9 mouse cellular contexts compared by ENCODE assay signal in genomic region chr9:45911673-45912072, GRCm38 (mm10). TPM values are rescaled to one million over a fixed set of nuclear protein-coding genes. Genes with fewer than 3 reads are reported as not detected.
DNase-seq lines count a peak whose midpoint lies in the region; ATAC-seq and TF ChIP-seq lines count a peak whose summit lies in the region.
"Had no signal": no experiment of that assay in that cellular context is flagged by ENCODE, and none has a peak within 500 bp of the region (broad histone marks: within the 10 kb centered on the region; RNA-seq: fewer than 3 reads in every experiment).

No protein-coding gene starts in this region.

- H3K9ac ChIP-seq in kidney, embryonic 15.5 days, result no peak overlapping the region
- no peak overlapping the region for H3K9ac ChIP-seq in kidney, postnatal 0 days (ENCODE audit: low read depth, low read length)
- H3K9ac ChIP-seq in forebrain, embryonic 15.5 days (replicated peaks), result no peak overlapping the region
- H3K9ac ChIP-seq: stomach, embryonic 15.5 days had no signal

- H3K4me2 ChIP-seq in kidney, embryonic 15.5 days, result no peak overlapping the region
- no peak overlapping the region for H3K4me2 ChIP-seq in kidney, postnatal 0 days (ENCODE audit: low read length)
- H3K4me2 ChIP-seq in forebrain, embryonic 15.5 days (replicated peaks), result no peak overlapping the region
- H3K4me2 ChIP-seq: stomach, embryonic 15.5 days had no signal

- no peaks in the 10 kb centered on the region for H3K27me3 ChIP-seq in kidney, embryonic 15.5 days
- H3K27me3 ChIP-seq in kidney, postnatal 0 days (ENCODE audit: insufficient read depth, low read length), result no peaks in the 10 kb centered on the region
- no peaks in the 10 kb centered on the region for H3K27me3 ChIP-seq in forebrain, embryonic 15.5 days
- H3K27me3 ChIP-seq: stomach, embryonic 15.5 days had no signal

- H3K9me3 ChIP-seq in kidney, embryonic 15.5 days (replicated peaks), result no peaks in the 10 kb centered on the region
- H3K9me3 ChIP-seq in kidney, postnatal 0 days (replicated peaks; ENCODE audit: low read length), result no peaks in the 10 kb centered on the region
- H3K9me3 ChIP-seq in forebrain, embryonic 15.5 days, result no peaks in the 10 kb centered on the region
- H3K9me3 ChIP-seq: stomach, embryonic 15.5 days had no signal

- peaks cover 10% of the 10 kb centered on the region for H3K4me1 ChIP-seq in kidney, embryonic 15.5 days
- H3K4me1 ChIP-seq in kidney, postnatal 0 days (replicated peaks; ENCODE audit: insufficient read depth, low read length), result no peaks in the 10 kb centered on the region; the same call in 1 of the 2 replicates
- H3K4me1 ChIP-seq in forebrain, embryonic 15.5 days, result peaks cover 10% of the 10 kb centered on the region

- H3K27ac ChIP-seq in kidney, embryonic 15.5 days, result no peak overlapping the region
- no peak overlapping the region for H3K27ac ChIP-seq in kidney, postnatal 0 days
- H3K27ac ChIP-seq in forebrain, embryonic 15.5 days (replicated peaks), result no peak overlapping the region
- H3K27ac ChIP-seq: stomach, embryonic 15.5 days had no signal

- peak; percentile 73 for TF ChIP-seq CTCF in kidney, postnatal 0 days (IDR thresholded peaks at IDR 0.05; ENCODE audit: low read depth)

- H3K4me3 ChIP-seq in kidney, embryonic 15.5 days (replicated peaks), result no peak overlapping the region
- H3K4me3 ChIP-seq in kidney, postnatal 0 days (replicated peaks; ENCODE audit: low read depth, low read length), result no peak overlapping the region
- H3K4me3 ChIP-seq in forebrain, embryonic 15.5 days, result no peak overlapping the region
- H3K4me3 ChIP-seq: stomach, embryonic 15.5 days had no signal

- DNase-seq in kidney, adult 18-20 months, result peak; percentile 72
- peak; percentile 77 to 78 for DNase-seq in B cell, adult 2 months
- peak; percentile 44 for DNase-seq in ES-CJ7 (ENCODE audit: low read depth, low spot score)
- peak; percentile 53 for DNase-seq in kidney, postnatal 0 days (ENCODE audit: low spot score)

- H3K36me3 ChIP-seq in kidney, embryonic 15.5 days, result peaks cover 79% of the 10 kb centered on the region
- peaks cover 48% of the 10 kb centered on the region for H3K36me3 ChIP-seq in kidney, postnatal 0 days (ENCODE audit: insufficient read depth, low read length)
- H3K36me3 ChIP-seq in forebrain, embryonic 15.5 days, result peaks cover 74% of the 10 kb centered on the region

- WGBS in kidney, embryonic 15.5 days, result 81% methylated on average over 1 of the region's 1 CpGs
- 80% methylated on average over 1 of the region's 1 CpGs for WGBS in kidney, postnatal 0 days
- WGBS in forebrain, embryonic 15.5 days, result 68% methylated on average over 1 of the region's 1 CpGs

- no peak for ATAC-seq in kidney, embryonic 15.5 days (replicated peaks; ENCODE audit: low FRiP score)
- peak; percentile 62 for ATAC-seq in common myeloid progenitor, adult 5-6 weeks (replicated peaks; ENCODE audit: low read depth, poor library complexity, severe bottlenecking)
- no peak for ATAC-seq in kidney, postnatal 0 days (replicated peaks; ENCODE audit: low FRiP score, low read depth)
- ATAC-seq in neutrophil, adult 5-6 weeks (ENCODE audit: extremely low read depth, insufficient number of reproducible peaks, low FRiP score, poor library complexity, severe bottlenecking), result peak; percentile 47; the same call in 1 of the 2 replicates
- no peak for ATAC-seq in forebrain, embryonic 15.5 days (replicated peaks)

RNA-seq across cellular contexts. Expression of gene Rnf214, which starts 5.0 kb away (rescaled TPM):
- polyA plus RNA-seq in kidney, embryonic 15.5 days (2015; fragmentation: Nextera tagmentation; extraction: Ambion mirVana), result 57.4 and 62.3 TPM in 2 replicates
- 21.4 and 40.1 TPM in 2 replicates for total RNA-seq in common myeloid progenitor, adult 5-6 weeks (2017)
- 36.0 and 36.4 TPM in 2 replicates for polyA plus RNA-seq in kidney, postnatal 0 days (2015; fragmentation: Nextera tagmentation; extraction: Ambion mirVana)
- 48.1 and 50.2 TPM in 2 replicates for total RNA-seq in neutrophil, adult 5-6 weeks (2017)
- polyA plus RNA-seq in forebrain, embryonic 15.5 days (2015; fragmentation: Nextera tagmentation; extraction: Ambion mirVana), result 96.5 and 96.9 TPM in 2 replicates

RNA-seq across cellular contexts. Expression of gene Pcsk7, which starts 5.4 kb away (rescaled TPM):
- polyA plus RNA-seq in kidney, embryonic 15.5 days (2015; fragmentation: Nextera tagmentation; extraction: Ambion mirVana), result 19.4 and 22.0 TPM in 2 replicates
- 12.0 and 16.9 TPM in 2 replicates for total RNA-seq in common myeloid progenitor, adult 5-6 weeks (2017)
- 18.2 and 19.7 TPM in 2 replicates for polyA plus RNA-seq in kidney, postnatal 0 days (2015; fragmentation: Nextera tagmentation; extraction: Ambion mirVana)
- 36.6 and 42.8 TPM in 2 replicates for total RNA-seq in neutrophil, adult 5-6 weeks (2017)
- 25.6 and 26.7 TPM in 2 replicates for polyA plus RNA-seq in forebrain, embryonic 15.5 days (2015; fragmentation: Nextera tagmentation; extraction: Ambion mirVana)

RNA-seq across cellular contexts. Expression of gene Tagln, which starts 24.2 kb away (rescaled TPM):
- polyA plus RNA-seq in kidney, embryonic 15.5 days (2015; fragmentation: Nextera tagmentation; extraction: Ambion mirVana), result 56.4 and 108 TPM in 2 replicates
- total RNA-seq in common myeloid progenitor, adult 5-6 weeks (2017), result not detected in 2 replicates
- polyA plus RNA-seq in kidney, postnatal 0 days (2015; fragmentation: Nextera tagmentation; extraction: Ambion mirVana), result 116 and 126 TPM in 2 replicates
- total RNA-seq in neutrophil, adult 5-6 weeks (2017), result 1.5 and 4.5 TPM in 2 replicates
- polyA plus RNA-seq in forebrain, embryonic 15.5 days (2015; fragmentation: Nextera tagmentation; extraction: Ambion mirVana), result 2.6 and 2.8 TPM in 2 replicates

RNA-seq across cellular contexts. Expression of gene Sidt2, which starts 43.4 kb away (rescaled TPM):
- 37.3 and 39.3 TPM in 2 replicates for polyA plus RNA-seq in kidney, embryonic 15.5 days (2015; fragmentation: Nextera tagmentation; extraction: Ambion mirVana)
- 21.9 and 39.9 TPM in 2 replicates for total RNA-seq in common myeloid progenitor, adult 5-6 weeks (2017)
- 50.8 and 53.5 TPM in 2 replicates for polyA plus RNA-seq in kidney, postnatal 0 days (2015; fragmentation: Nextera tagmentation; extraction: Ambion mirVana)
- total RNA-seq in neutrophil, adult 5-6 weeks (2017), result 105 and 140 TPM in 2 replicates
- 37.2 and 37.6 TPM in 2 replicates for polyA plus RNA-seq in forebrain, embryonic 15.5 days (2015; fragmentation: Nextera tagmentation; extraction: Ambion mirVana)

Comparison
In these comparisons a context has a peak if more than half of its experiments do, and no peak if none do; other contexts are left out.
1. ATAC-seq: peak in common myeloid progenitor, adult 5-6 weeks (single experiment) and neutrophil, adult 5-6 weeks (single experiment); none in kidney, embryonic 15.5 days (single experiment), kidney, postnatal 0 days (single experiment) and forebrain, embryonic 15.5 days (single experiment).
2. RNA of gene Tagln, which starts 24.2 kb away (polyA plus RNA-seq): 116 to 126 TPM in kidney, postnatal 0 days and 56.4 to 108 TPM in kidney, embryonic 15.5 days; 2.6 to 2.8 TPM in forebrain, embryonic 15.5 days; every median in the first group is over 10 times any median in the second.
3. Peak in every context shown above with its lines, with median percentiles within 50 percentile points of each other: DNase-seq.